Mouse (Mus musculus) hindbrain, postnatal 0 days (tissue): ENCODE results near the gene Tekt3. TPM values are rescaled to one million over a fixed set of nuclear protein-coding genes. Genes with fewer than 3 reads are reported as not detected.

ENCODE experiments used
- ATAC-seq: fragments of 200-750 bp; cut with Nextera tagmentation; 2 replicates; pipeline ENCODE4 v1.8.0; 2017; ENCODE audit warnings: mild to moderate bottlenecking, moderate TSS enrichment, moderate library complexity
- DNase-seq: peaks from one replicate; pipeline ENCODE4 v3.0.0-alpha.2; 2015; ENCODE audit warnings: low spot score
- H3K27ac ChIP-seq: fragments of 300-500 bp; sonication (generic); 2 replicates; pipeline ENCODE4 v1.5.1; 2014; ENCODE audit warnings: mild to moderate bottlenecking
- H3K27me3 ChIP-seq: fragments of 300-500 bp; sonication (generic); 2 replicates; pipeline ENCODE4 v1.6.1; 2014; ENCODE audit warnings: low read length, mixed read lengths; ENCODE audit not compliant: insufficient read depth
- H3K36me3 ChIP-seq: fragments of 300-500 bp; sonication (generic); 2 replicates; pipeline ENCODE4 v1.6.1; 2014; ENCODE audit warnings: low read length, mixed read lengths; ENCODE audit not compliant: insufficient read depth
- H3K4me1 ChIP-seq: fragments of 300-500 bp; sonication (generic); 2 replicates; pipeline ENCODE4 v1.6.1; 2014; ENCODE audit warnings: antibody characterized with exemption, low read length, mixed read lengths; ENCODE audit not compliant: insufficient read depth
- H3K4me2 ChIP-seq: fragments of 300-500 bp; sonication (generic); 2 replicates; pipeline ENCODE4 v1.6.1; 2014; ENCODE audit warnings: low read depth, mild to moderate bottlenecking, low read length, moderate library complexity, mixed read lengths
- H3K4me3 ChIP-seq: fragments of 300-500 bp; sonication (generic); 2 replicates; pipeline ENCODE4 v1.5.1; 2014; ENCODE audit warnings: low read length
- H3K9ac ChIP-seq: fragments of 300-500 bp; sonication (generic); replicated peaks from 2 replicates; pipeline ENCODE4 v1.6.1; 2014; ENCODE audit warnings: mild to moderate bottlenecking, low read length, moderate library complexity, mixed read lengths
- H3K9me3 ChIP-seq: fragments of 300-500 bp; sonication (generic); 2 replicates; pipeline ENCODE4 v1.6.1; 2016; ENCODE audit warnings: low read length, mixed read lengths
- CTCF ChIP-seq: IDR thresholded peaks from 2 replicates; pipeline ENCODE4 v1.5.1; 2016; ENCODE audit warnings: antibody characterized with exemption, control low read depth, low read depth
- whole genome bisulfite sequencing: fragments of 180-500 bp; shearing (Covaris S2); extraction: QIAGEN DNeasy Blood & Tissue Kit; methylation state at CpG from one replicate; pipeline ENCODE4 v1.1.7; 2014; 5-methylcytosine and 5-hydroxymethylcytosine counted together
- polyA plus RNA-seq: library from polyadenylated mRNA; unstranded; fragments of >200 nt; fragmentation: Nextera tagmentation; extraction: Ambion mirVana; gene quantifications from 2 replicates; pipeline ENCODE4 v1.2.1, GENCODE M21; 2015
- total RNA-seq: library from RNA; depleted of rRNA; stranded (reverse); fragments of >200 nt; gene quantifications from 2 replicates; pipeline ENCODE4 v1.2.3, GENCODE M21; 2014

The Tekt3 gene
- total and polyA plus RNA-seq, 2 experiments from 2014 or later: 0.21 TPM; not detected in 1

- DNase-seq (no peak), ATAC-seq (no peak)
- Histone ChIP-seq H3K4me2 (no peak overlapping the region), H3K27ac (no peak overlapping the region), H3K36me3 (no peaks in the 10 kb centered on the region), H3K4me3 (no peak overlapping the region), H3K4me1 (no peaks in the 10 kb centered on the region), H3K9me3 (no peaks in the 10 kb centered on the region), H3K9ac (no peak overlapping the region), H3K27me3 (no peaks in the 10 kb centered on the region)
- 84% methylated on average over 7 of the region's 7 CpGs for WGBS
- no peak for TF ChIP-seq CTCF
Measured at GRCm38 (mm10) chr11:63103256-63103655, 41.8 kb downstream of the Tekt3 start.

- Histone ChIP-seq H3K36me3 (no peaks in the 10 kb centered on the region), H3K4me3 (no peak overlapping the region), H3K9me3 (no peaks in the 10 kb centered on the region), H3K9ac (no peak overlapping the region), H3K4me1 (no peaks in the 10 kb centered on the region), H3K4me2 (no peak overlapping the region), H3K27me3 (no peaks in the 10 kb centered on the region), H3K27ac (no peak overlapping the region)
- ATAC-seq: no peak
- WGBS: 96% methylated on average over 2 of the region's 2 CpGs
- DNase-seq: no peak
- TF ChIP-seq CTCF: no peak
Measured at GRCm38 (mm10) chr11:63104026-63104425, 42.6 kb downstream of the Tekt3 start.

- ATAC-seq: no peak
Measured at GRCm38 (mm10) chr11:63109230-63109775, 47.8 kb downstream of the Tekt3 start.

GRCm38 (mm10) chr11:63110329-63110728 is 48.9 kb downstream of the Tekt3 start:
- no peak for DNase-seq
- Histone ChIP-seq H3K27me3 (no peaks in the 10 kb centered on the region), H3K9ac (no peak overlapping the region), H3K4me1 (no peaks in the 10 kb centered on the region), H3K4me3 (no peak overlapping the region), H3K9me3 (no peaks in the 10 kb centered on the region), H3K27ac (no peak overlapping the region), H3K36me3 (no peaks in the 10 kb centered on the region), H3K4me2 (no peak overlapping the region)
- TF ChIP-seq CTCF: no peak
- 90% methylated on average over 3 of the region's 3 CpGs for WGBS
- ATAC-seq: no peak

More at GRCm38 (mm10) chr11:63109230-63109775, 47.8 kb downstream of the Tekt3 start:
- Histone ChIP-seq H3K27me3 (no peaks in the 10 kb centered on the region), H3K9me3 (no peaks in the 10 kb centered on the region), H3K4me2 (no peak overlapping the region), H3K36me3 (no peaks in the 10 kb centered on the region), H3K27ac (no peak overlapping the region), H3K4me3 (no peak overlapping the region), H3K4me1 (no peaks in the 10 kb centered on the region), H3K9ac (no peak overlapping the region)
- DNase-seq: no peak
- WGBS: 43% methylated on average over 1 of the region's 1 CpGs
- no peak for TF ChIP-seq CTCF

- no peak for TF ChIP-seq CTCF
- no peak for DNase-seq
- WGBS: 76% methylated on average over 8 of the region's 8 CpGs
- Histone ChIP-seq H3K36me3 (no peaks in the 10 kb centered on the region), H3K4me1 (no peaks in the 10 kb centered on the region), H3K4me2 (no peak overlapping the region), H3K27me3 (no peaks in the 10 kb centered on the region), H3K9ac (no peak overlapping the region), H3K9me3 (no peaks in the 10 kb centered on the region), H3K27ac (no peak overlapping the region), H3K4me3 (no peak overlapping the region)
- ATAC-seq: no peak
Measured at GRCm38 (mm10) chr11:63114807-63115641, 53.6 kb downstream of the Tekt3 start.

GRCm38 (mm10) chr11:63116652-63117051 is 55.2 kb downstream of the Tekt3 start:
- 90% methylated on average over 5 of the region's 5 CpGs for WGBS
- ATAC-seq (no peak), DNase-seq (no peak)
- Histone ChIP-seq H3K4me3 (no peak overlapping the region), H3K27ac (no peak overlapping the region), H3K4me1 (no peaks in the 10 kb centered on the region), H3K4me2 (no peak overlapping the region), H3K9ac (no peak overlapping the region), H3K36me3 (no peaks in the 10 kb centered on the region), H3K27me3 (no peaks in the 10 kb centered on the region), H3K9me3 (no peaks in the 10 kb centered on the region)
- TF ChIP-seq CTCF: no peak

GRCm38 (mm10) chr11:63117266-63117665 is 55.8 kb downstream of the Tekt3 start:
- Histone ChIP-seq H3K27me3 (no peaks in the 10 kb centered on the region), H3K4me2 (no peak overlapping the region), H3K36me3 (no peaks in the 10 kb centered on the region), H3K4me3 (no peak overlapping the region), H3K4me1 (no peaks in the 10 kb centered on the region), H3K9ac (no peak overlapping the region), H3K27ac (no peak overlapping the region), H3K9me3 (no peaks in the 10 kb centered on the region)
- ATAC-seq: no peak
- 86% methylated on average over 1 of the region's 1 CpGs for WGBS
- DNase-seq: no peak
- TF ChIP-seq CTCF: no peak
